Mouse (Mus musculus) R1 (cell line): Measurements from ENCODE around the gene Pou5f1.

ENCODE experiments used
- DNase-seq: peaks from one replicate; pipeline ENCODE4 v3.0.0-alpha.2; 2018; ENCODE audit warnings: low read depth, low spot score

Gene Pou5f1

GRCm38 (mm10) chr17:35512916-35513626 is 7.3 kb downstream of the Pou5f1 start:
- peak; percentile 78 for DNase-seq

GRCm38 (mm10) chr17:35513886-35514285 is 8.1 kb downstream of the Pou5f1 start:
- DNase-seq, result peak; percentile 91

GRCm38 (mm10) chr17:35514756-35515155 is 8.9 kb downstream of the Pou5f1 start:
- DNase-seq, result peak; percentile 62

DNA sequence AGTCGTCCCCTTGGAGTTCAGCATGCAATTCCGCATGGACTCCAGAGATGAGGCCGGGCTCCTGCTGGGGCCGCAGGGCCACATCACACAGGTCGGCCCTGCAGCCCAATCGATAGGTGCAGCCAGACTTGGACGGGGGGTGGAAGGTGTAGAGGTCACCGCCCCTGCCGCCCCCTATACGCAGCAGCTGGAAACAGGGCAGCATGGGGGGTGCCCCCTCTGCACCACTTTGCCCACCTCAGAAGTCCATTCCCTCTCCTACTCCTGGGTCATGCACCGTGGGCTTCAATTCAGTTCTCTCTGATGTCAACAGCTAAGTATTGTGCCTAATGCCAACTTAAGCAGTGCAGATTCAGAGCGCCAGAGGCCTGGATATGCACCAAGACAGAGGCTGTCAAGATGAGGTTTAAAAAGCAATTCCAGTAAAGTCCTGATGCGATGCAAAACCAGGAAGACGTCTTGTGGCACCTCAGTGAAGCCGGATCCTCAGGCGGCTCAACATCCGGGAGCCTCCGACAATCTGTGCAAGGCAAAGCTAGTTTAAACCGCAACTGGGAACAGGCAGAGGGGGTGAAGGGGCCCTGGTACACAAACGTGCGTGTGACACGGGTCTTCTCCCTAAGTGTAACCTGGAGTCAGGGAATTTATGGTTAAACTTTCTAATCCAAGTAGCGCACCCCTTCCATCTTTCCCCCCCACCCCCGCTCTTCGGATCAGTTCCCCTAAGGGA is 10.3 kb downstream of the Pou5f1 start:
- DNase-seq, result peak; percentile 80

GRCm38 (mm10) chr17:35516652-35517500 is 11.1 kb downstream of the Pou5f1 start, which contains the start of the genes Tcf19 and Cchcr1:
Tcf19 (minus strand) TSS chr17:35516824.
Cchcr1 (plus strand) TSS chr17:35517100.
- peak; percentile 99 for DNase-seq

- DNase-seq, result peak; percentile 58
Observed at GRCm38 (mm10) chr17:35517526-35517925, 11.7 kb downstream of the Pou5f1 start.

- DNase-seq, result no peak
Observed at GRCm38 (mm10) chr17:35524354-35524753, 18.5 kb downstream of the Pou5f1 start.

- DNase-seq, result no peak
Observed at GRCm38 (mm10) chr17:35526644-35527043, 20.8 kb downstream of the Pou5f1 start.

GRCm38 (mm10) chr17:35532360-35532759 is 26.5 kb downstream of the Pou5f1 start:
- peak; percentile 73 for DNase-seq

DNA sequence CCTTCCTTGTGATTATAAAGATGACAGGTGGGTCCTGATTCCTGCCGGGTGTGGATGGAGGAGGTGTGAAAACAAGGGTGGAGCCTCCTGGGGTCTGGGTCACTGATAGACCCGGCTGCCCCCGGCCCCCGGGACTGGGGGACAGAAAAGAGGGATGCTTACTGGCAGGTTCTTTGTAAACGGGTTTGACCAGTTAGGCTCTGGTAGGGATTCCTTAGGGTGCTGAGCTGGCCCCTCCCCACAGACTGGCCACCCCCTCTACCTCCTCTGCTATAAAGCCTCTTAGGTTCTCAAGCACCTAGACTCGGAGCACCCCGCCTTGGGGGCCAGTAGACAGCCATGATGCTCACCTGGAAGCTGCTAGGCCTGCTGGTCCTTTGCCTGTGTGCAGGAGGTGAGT is 27.1 kb downstream of the Pou5f1 start, which contains the start of gene Psors1c2:
Gene Psors1c2 (plus strand): TSS at position 301 of the 400 bp plus-strand sequence.
- no peak for DNase-seq

- DNase-seq, result peak; percentile 86
Observed at GRCm38 (mm10) chr17:35534343-35534742, 28.5 kb downstream of the Pou5f1 start.

DNA sequence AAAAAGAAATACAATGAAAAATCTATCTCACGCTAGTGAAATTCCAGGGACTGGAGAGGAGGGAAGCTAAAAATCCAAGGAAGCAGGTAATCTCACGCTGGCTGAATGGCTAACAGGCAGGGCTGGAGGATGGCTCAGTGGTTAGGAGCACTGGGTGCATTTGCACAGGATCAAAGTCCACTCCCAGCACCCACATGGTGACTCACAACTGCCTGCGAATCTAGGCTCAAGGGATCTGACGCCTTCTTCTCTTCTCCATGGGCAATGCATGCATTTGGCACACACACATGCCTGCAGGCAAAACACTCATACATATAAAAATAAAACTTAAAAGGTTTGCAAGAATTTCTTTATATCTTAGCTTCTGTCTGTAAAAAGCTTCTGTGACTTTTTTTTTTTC is 31.6 kb downstream of the Pou5f1 start:
- no peak for DNase-seq

DNA sequence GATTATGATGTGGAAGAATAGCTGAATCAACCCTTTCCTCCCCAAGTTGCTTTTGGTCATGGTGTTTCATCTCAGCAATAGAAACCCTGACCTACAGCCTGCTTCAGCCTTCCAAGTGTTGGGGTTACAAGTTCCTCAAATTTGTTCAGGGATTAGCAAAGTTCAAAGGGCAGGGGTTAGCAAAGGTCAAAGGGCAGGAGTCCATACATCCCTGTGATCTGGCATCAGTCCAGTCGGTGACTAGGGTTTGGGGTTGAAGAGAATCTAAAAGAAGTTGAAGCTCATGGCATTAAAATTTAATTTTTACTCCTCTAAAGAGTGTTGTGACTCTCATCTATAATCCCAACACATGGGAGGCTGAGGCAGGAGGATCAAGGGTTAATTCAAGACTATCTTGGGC is 32.7 kb downstream of the Pou5f1 start:
- no peak for DNase-seq

GRCm38 (mm10) chr17:35539540-35539939 is 33.7 kb downstream of the Pou5f1 start:
- DNase-seq, result peak; percentile 70

DNA sequence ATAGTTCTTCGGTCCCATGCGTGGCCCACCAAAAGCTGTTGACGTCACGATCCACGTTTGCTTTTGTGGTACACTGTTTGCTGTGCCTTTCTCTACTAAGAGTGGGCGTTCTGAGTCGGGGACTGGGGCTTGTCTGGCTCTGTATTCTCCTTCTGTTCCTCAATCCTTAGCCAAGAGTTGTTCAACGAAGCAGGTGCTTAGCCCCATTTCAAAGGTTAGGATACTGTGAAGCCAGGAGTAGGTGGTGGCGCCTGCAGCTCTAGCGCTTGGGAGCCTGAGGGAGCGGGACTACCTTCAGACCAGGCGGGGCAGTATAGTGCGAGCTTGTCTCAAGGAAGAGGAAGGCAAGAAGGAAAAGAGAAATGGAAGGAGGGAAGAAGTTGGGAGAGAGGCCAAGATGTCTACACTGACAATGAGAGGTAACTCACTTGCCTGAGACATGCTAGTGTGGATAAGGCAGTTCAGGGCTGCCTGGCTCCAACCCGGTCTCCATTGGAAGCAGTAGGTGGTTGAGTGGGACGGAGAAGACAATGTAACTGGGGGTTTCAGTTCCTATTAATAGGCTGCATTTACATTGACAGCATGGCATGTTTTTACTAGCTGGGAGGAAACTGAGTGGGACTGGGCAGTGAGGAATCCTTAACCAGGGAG is 37.1 kb downstream of the Pou5f1 start:
- peak; percentile 90 for DNase-seq

DNA sequence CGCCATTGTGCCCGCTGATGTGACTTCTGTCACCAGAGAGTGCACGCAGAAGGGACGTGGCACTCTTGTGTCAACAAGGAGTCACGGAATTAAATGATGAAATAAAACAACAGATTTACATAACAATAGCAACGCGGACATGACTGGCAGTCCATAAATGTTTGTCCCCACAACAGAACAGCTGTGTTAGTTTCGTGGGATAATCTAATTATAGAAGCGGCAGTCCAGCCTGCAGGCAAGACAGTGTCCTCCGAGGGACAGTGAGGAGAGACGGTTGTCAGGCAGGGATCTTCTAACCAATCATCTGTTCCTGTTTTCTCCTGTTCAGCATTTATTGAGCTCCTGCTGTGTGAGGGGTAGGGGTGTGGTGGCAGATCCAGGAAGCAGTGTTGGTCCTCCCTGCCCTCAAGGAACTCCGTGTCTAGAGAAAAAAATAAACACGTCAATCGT is 37.6 kb downstream of the Pou5f1 start:
- peak; percentile 66 for DNase-seq

DNA sequence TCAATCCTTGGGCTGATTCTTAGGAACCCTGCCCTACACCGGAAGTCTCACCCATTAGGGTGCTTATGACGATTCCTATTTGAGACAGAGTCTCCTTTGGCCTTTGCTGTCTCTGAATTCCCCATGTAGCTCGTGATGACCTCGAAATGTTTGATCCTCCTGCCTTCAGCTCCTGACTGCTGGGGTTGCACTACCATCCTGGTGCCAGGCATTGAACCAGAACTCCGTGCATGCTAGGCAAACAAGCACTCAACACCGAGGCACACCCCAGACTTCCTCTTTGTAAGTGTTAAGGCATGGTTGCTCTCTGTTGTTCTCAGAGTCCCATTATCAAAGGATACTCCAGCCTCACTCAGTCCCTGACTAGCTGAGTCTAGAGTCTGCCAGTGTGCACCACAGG is 38.2 kb downstream of the Pou5f1 start:
- no peak for DNase-seq

GRCm38 (mm10) chr17:35544680-35545079 is 38.9 kb downstream of the Pou5f1 start:
- peak; percentile 90 for DNase-seq

- DNase-seq, result peak; percentile 94
Observed at GRCm38 (mm10) chr17:35547465-35547864, 41.6 kb downstream of the Pou5f1 start.

- DNase-seq, result peak; percentile 93
Observed at GRCm38 (mm10) chr17:35548636-35549035, 42.8 kb downstream of the Pou5f1 start.

- no peak for DNase-seq
Observed at GRCm38 (mm10) chr17:35549437-35550142, 43.8 kb downstream of the Pou5f1 start.
